Mouse (Mus musculus): Measurements from ENCODE around the gene 1190005I06Rik.

Gene 1190005I06Rik

GRCm38 (mm10) chr8:120577821-120578220, 69.6 kb downstream of the 1190005I06Rik start:
- ChIA-PET POLR2A (interaction anchor here in 2 of 4 experiments (1.1 to 11.1 kb wide), 8 partner anchors 9 to 69 kb away, joined by 3 to 67 read pairs (median 4); partner anchors contain the start of gene Gins2 (in 2 of the 2)), CTCF (interaction anchor here (0.5 to 2.2 kb wide), 8 partner anchors 16 to 122 kb away, joined by 3 to 14 read pairs (median 4); no protein-coding TSS in a partner anchor)

- ChIA-PET POLR2A (interaction anchor here in 2 of 4 experiments (0.8 to 11.1 kb wide), 5 partner anchors 6 to 168 kb away, joined by 3 to 67 read pairs (median 3); partner anchors contain the start of gene Gins2 (in 2 of the 2)), CTCF (interaction anchor here in 3 of 4 experiments (0.6 to 2.7 kb wide), 6 partner anchors 14 to 292 kb away, joined by 3 to 8 read pairs (median 6); no protein-coding TSS in a partner anchor)
These were observed 71.6 kb downstream of the 1190005I06Rik start for GRCm38 (mm10) chr8:120575801-120576200.

GRCm38 (mm10) chr8:120574941-120575340, 72.5 kb downstream of the 1190005I06Rik start:
- POLR2A ChIA-PET: interaction anchor here (0.6 to 11.1 kb wide), 11 partner anchors 6 to 580 kb away, joined by 3 to 67 read pairs (median 4); partner anchors contain the start of gene Gins2 (in 2 of the 4)
- CTCF ChIA-PET: interaction anchor here (0.6 to 2.7 kb wide), 9 partner anchors 13 to 211 kb away, joined by 3 to 8 read pairs (median 3); no protein-coding TSS in a partner anchor

GRCm38 (mm10) chr8:120573866-120574265, 73.6 kb downstream of the 1190005I06Rik start:
- ChIA-PET CTCF (interaction anchor here in 2 of 4 experiments (1.0 to 1.6 kb wide), 4 partner anchors 12 to 170 kb away, joined by 3 to 6 read pairs (median 4); no protein-coding TSS in a partner anchor), POLR2A (interaction anchor here in 1 of 4 experiments (1.4 to 2.3 kb wide), 3 partner anchors 10 to 26 kb away, joined by 3 to 5 read pairs (median 4); partner anchors contain the start of gene Gins2)

GRCm38 (mm10) chr8:120572534-120572933, 74.9 kb downstream of the 1190005I06Rik start:
- ChIA-PET POLR2A (interaction anchor here in 3 of 4 experiments (0.7 to 7.9 kb wide), 5 partner anchors 8 to 33 kb away, joined by 3 to 67 read pairs (median 5); no protein-coding TSS in a partner anchor), CTCF (interaction anchor here in 2 of 4 experiments (0.6 to 3.1 kb wide), 4 partner anchors 23 to 207 kb away, joined by 3 to 13 read pairs (median 4); no protein-coding TSS in a partner anchor)

- CTCF ChIA-PET: interaction anchor here (0.6 to 3.2 kb wide), 15 partner anchors 10 to 1219 kb away, joined by 3 to 24 read pairs (median 3); no protein-coding TSS in a partner anchor
These were observed 75.9 kb downstream of the 1190005I06Rik start for GRCm38 (mm10) chr8:120571561-120571960.

GRCm38 (mm10) chr8:120569939-120570715, 77.3 kb downstream of the 1190005I06Rik start:
- ChIA-PET CTCF (interaction anchor here (0.5 to 3.2 kb wide), 97 partner anchors 8 to 1206 kb away, joined by 3 to 24 read pairs (median 4); partner anchors contain the start of genes Gins2 (in 3 of the 4) and Fam92b (in 1 of the 4)), POLR2A (interaction anchor here (0.6 to 7.9 kb wide), 27 partner anchors 9 to 192 kb away, joined by 3 to 67 read pairs (median 3); partner anchors contain the start of gene Gins2 (in 1 of the 4))

More at GRCm38 (mm10) chr8:120571561-120571960, 75.9 kb downstream of the 1190005I06Rik start:
- POLR2A ChIA-PET: interaction anchor here in 3 of 4 experiments (0.5 to 7.9 kb wide), 9 partner anchors 9 to 279 kb away, joined by 3 to 67 read pairs (median 4); partner anchors contain the start of gene Gins2 (in 2 of the 3)

GRCm38 (mm10) chr8:120569123-120569522, 78.3 kb downstream of the 1190005I06Rik start:
- POLR2A ChIA-PET: interaction anchor here (0.6 to 7.9 kb wide), 12 partner anchors 8 to 161 kb away, joined by 3 to 67 read pairs (median 3); partner anchors contain the start of gene Gins2 (in 1 of the 4)
- CTCF ChIA-PET: interaction anchor here (0.6 to 3.2 kb wide), 31 partner anchors 8 to 293 kb away, joined by 3 to 24 read pairs (median 7); partner anchors contain the start of gene Gins2 (in 1 of the 4)

GRCm38 (mm10) chr8:120568164-120568798, 79.2 kb downstream of the 1190005I06Rik start:
- POLR2A ChIA-PET: interaction anchor here (0.5 to 7.9 kb wide), 19 partner anchors 8 to 1282 kb away, joined by 3 to 67 read pairs (median 3); partner anchors contain the start of gene Gins2 (in 2 of the 4)
- CTCF ChIA-PET: interaction anchor here (0.6 to 3.0 kb wide), 23 partner anchors 12 to 389 kb away, joined by 3 to 16 read pairs (median 3); partner anchors contain the start of gene Gins2 (in 1 of the 4)

- CTCF ChIA-PET: interaction anchor here (0.6 to 3.0 kb wide), 16 partner anchors 12 to 389 kb away, joined by 3 to 9 read pairs (median 3); partner anchors contain the start of gene Gins2 (in 1 of the 4)
- POLR2A ChIA-PET: interaction anchor here (0.5 to 7.9 kb wide), 20 partner anchors 8 to 1283 kb away, joined by 3 to 67 read pairs (median 3); partner anchors contain the start of gene Gins2 (in 1 of the 4)
These were observed 79.7 kb downstream of the 1190005I06Rik start for GRCm38 (mm10) chr8:120567731-120568130.

- ChIA-PET CTCF (interaction anchor here in 2 of 4 experiments (0.7 to 2.6 kb wide), 3 partner anchors 11 to 247 kb away, joined by 3 to 7 read pairs (median 5); no protein-coding TSS in a partner anchor), POLR2A (interaction anchor here in 1 of 4 experiments (0.6 to 7.9 kb wide), 5 partner anchors 10 to 231 kb away, joined by 3 to 67 read pairs (median 3); no protein-coding TSS in a partner anchor)
These were observed 80.8 kb downstream of the 1190005I06Rik start for GRCm38 (mm10) chr8:120566681-120567080.

- ChIA-PET POLR2A (interaction anchor here in 1 of 4 experiments (0.7 to 7.9 kb wide), 3 partner anchors 8 to 93 kb away, joined by 3 to 67 read pairs (median 3); no protein-coding TSS in a partner anchor), CTCF (no interaction called here)
These were observed 82.2 kb downstream of the 1190005I06Rik start for GRCm38 (mm10) chr8:120565151-120565711.

GRCm38 (mm10) chr8:120563851-120564837, 83.3 kb downstream of the 1190005I06Rik start:
- ChIA-PET POLR2A (interaction anchor here (0.6 to 3.0 kb wide), 18 partner anchors 9 to 246 kb away, joined by 3 to 12 read pairs (median 3); partner anchors contain the start of gene Gins2 (in 1 of the 4)), CTCF (interaction anchor here in 3 of 4 experiments (0.6 to 4.2 kb wide), 20 partner anchors 12 to 323 kb away, joined by 3 to 34 read pairs (median 4); partner anchors contain the start of gene Gins2 (in 1 of the 3))

- CTCF ChIA-PET: interaction anchor here (0.7 to 4.2 kb wide), 20 partner anchors 11 to 322 kb away, joined by 3 to 34 read pairs (median 4); partner anchors contain the start of gene Gins2 (in 1 of the 4)
These were observed 84.1 kb downstream of the 1190005I06Rik start for GRCm38 (mm10) chr8:120563348-120563724.

GRCm38 (mm10) chr8:120562680-120563347, 84.6 kb downstream of the 1190005I06Rik start:
- ChIA-PET POLR2A (interaction anchor here in 3 of 4 experiments (0.6 to 3.0 kb wide), 24 partner anchors 8 to 228 kb away, joined by 3 to 12 read pairs (median 3); no protein-coding TSS in a partner anchor), CTCF (interaction anchor here (0.6 to 4.2 kb wide), 43 partner anchors 7 to 1145 kb away, joined by 3 to 34 read pairs (median 4); partner anchors contain the start of gene Gins2 (in 1 of the 4))

More at GRCm38 (mm10) chr8:120563348-120563724, 84.1 kb downstream of the 1190005I06Rik start:
- POLR2A ChIA-PET: interaction anchor here (0.6 to 3.0 kb wide), 19 partner anchors 8 to 245 kb away, joined by 3 to 12 read pairs (median 3); no protein-coding TSS in a partner anchor
